Comparison of ENCODE assay signal across 1 mouse cellular context in genomic region chr15:82052544-82052943, GRCm38 (mm10).
TF ChIP-seq lines count a peak whose summit lies in the region.

No protein-coding gene starts in this region.

TF ChIP-seq in CH12.LX, 34 proteins besides CTCF, POLR2A, EP300 and RAD21 (continued from another document):
- TF ChIP-seq MYC (IDR thresholded peaks at IDR 0.05; ENCODE audit: low read depth, low read length) (no peak), SMC3 (IDR thresholded peaks at IDR 0.05; ENCODE audit: low read depth, low read length) (no peak)
